Mouse (Mus musculus) cerebellum, adult (tissue): Measurements from ENCODE around the gene Mtif3.
"Not testable (repeated sequence)": the region's sequence is repeated elsewhere in the genome, so short reads cannot be mapped to it uniquely, and the experiment has no call there.

Experiments
- ATAC-seq: cut with Nextera tagmentation; 2 replicates; pipeline ENCODE4 v1.9.2; 2017; ENCODE audit warnings: mild to moderate bottlenecking, moderate library complexity, mixed read lengths; ENCODE audit not compliant: insufficient number of reproducible peaks, low FRiP score, low TSS enrichment

Gene Mtif3

DNA sequence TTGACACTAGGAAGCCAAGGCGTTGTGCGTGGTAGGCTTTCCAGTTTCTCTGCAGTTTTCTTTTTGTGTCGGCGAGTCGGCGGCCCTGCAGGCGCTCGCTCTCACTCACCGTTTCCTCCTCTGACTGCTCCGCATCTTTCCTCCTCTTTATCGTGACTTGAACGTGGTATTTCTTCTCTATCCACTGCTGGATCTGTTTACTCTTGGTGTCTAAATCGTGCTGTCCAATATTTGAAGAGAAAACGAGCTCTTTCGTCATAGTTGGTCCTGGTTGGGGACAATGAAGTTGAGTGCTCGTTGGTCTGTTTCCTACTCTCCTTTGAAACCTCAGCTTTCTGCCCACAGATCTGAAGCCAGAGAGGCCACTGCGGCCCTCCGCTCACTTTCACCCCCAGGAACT, 6.9 kb downstream of the Mtif3 start:
- ATAC-seq, result no peak

DNA sequence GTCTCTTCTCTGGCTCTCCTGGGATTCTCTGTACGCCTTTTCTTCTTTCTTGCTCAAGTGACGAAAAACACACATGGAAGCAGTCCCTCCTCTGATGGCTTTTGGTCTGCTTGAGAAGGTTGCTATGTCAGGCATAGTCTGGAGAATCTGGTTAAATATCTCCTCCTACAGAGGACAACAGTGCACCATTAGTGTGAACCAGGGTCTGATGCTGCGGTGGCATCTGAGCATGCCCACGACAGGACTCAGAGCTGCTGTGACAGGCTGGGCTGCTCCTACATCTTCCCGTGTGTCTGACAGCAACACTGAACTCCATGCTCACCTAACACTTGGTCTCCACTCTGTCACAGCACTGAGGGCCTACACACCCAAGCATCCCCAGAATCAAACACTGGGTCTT, 7.9 kb downstream of the Mtif3 start:
- ATAC-seq, result no peak

DNA sequence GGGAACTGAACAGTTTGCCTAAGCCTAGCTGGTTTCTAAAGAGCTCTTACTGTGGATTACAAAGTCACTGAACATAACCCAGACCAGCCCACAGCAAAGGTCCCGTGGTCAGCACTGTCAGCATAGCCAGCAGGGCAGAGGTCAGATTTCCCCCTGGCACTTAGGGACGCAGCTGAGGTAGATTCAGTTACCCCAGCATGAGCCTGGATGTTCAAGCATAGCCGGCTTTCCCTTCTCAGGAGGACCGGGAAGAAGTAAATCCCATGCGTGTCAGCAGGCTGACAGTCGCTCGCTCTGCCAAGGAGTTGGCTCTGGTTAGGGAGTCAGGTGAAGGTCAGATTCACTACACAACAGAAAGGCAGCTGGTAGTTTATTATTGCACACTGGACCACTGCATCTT, 9.0 kb downstream of the Mtif3 start:
- no peak for ATAC-seq

DNA sequence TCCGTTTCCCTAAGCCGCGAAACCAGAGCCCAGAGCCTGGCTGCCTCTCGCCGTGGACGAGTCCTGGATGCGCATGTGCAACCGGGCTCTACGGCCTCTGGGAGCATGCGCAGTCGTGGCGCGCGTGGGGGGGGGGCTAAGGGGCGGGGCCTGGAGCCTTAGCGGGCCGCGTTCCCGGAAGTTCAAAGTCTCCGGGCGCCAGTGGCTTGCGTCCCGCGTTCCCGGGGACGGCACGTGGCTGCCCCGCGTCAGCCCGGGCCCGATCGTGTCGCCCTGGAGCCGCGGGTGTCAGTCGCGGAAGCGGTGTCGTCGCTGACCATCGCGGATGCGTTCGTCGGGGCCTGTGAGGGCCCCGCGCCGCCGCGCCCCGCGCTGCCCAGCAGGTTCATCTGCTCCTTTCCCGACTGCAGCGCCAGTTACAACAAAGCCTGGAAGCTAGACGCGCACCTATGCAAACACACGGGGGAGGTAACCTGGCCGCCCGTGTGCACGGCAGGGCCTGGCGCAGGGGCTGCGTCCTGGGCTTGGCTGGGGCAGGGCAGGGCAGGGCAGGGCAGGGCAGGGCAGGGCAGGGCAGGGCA, 15.0 kb downstream of the Mtif3 start, which contains the start of gene Gtf3a:
Gene Gtf3a (plus strand): TSS at position 150 of the 581 bp plus-strand sequence.
- ATAC-seq, result peak; percentile 90

DNA sequence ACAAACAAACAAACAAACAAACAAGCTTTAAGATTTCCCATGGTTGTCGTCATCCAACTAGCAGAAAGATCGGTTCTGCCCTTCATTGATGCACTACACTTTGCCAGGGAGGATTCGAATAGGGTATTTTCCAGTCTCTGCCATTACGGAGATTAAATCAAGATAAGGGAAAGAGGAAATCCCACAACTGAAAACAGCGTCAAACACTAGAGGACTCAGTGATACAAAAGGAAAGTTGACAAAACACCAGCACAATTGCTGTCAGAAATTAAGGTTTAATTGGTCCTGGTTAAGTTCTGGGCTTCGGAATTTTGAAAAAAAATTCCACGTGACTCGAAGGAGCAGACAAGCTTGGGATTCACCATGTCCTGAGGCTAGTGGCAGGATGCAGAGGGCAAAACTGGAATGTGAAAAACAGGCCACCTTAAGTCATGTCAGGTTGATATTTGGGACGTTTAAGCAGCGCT, 15.5 kb downstream of the Mtif3 start:
- no peak; the same call in 1 of the 2 replicates for ATAC-seq

DNA sequence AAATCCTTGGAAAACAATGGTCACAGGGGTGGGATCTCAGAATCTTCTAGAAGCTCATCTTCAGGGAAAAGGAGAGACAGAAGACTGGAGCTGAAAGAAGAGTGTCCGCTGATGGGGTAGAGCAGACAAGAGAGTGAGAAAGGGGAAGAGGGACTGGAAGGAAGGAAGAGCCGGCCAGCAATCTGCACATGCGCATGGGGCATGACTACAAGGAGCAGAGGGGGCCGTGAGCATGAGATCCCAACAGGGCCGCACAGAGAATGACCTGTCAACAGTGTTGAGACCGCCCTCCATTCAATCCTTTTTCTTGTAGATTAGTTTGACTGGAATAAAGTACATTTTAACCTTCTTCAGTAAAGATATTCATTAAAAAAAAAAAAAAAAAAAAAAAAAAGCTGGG, 16.1 kb downstream of the Mtif3 start:
- no peak for ATAC-seq

DNA sequence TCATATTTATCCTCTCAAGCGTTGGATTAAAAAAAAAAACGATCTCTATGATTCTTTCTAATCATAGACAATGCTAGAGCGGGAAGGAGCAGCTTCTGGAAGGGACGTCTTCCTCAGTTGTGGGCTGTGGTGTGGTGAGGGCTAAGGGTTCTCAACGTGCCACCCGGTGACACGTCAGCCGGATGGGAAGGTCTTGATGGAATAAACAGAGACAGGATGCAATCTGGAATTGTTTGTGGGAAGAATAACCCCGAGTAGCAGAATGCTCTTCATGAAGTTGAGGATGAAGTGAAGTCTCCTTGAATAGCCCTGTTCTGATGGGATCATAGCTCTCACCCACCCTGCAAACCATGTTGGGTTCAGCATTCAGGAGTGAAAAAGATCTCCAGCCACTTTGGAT, 16.9 kb downstream of the Mtif3 start:
- ATAC-seq, result no peak

DNA sequence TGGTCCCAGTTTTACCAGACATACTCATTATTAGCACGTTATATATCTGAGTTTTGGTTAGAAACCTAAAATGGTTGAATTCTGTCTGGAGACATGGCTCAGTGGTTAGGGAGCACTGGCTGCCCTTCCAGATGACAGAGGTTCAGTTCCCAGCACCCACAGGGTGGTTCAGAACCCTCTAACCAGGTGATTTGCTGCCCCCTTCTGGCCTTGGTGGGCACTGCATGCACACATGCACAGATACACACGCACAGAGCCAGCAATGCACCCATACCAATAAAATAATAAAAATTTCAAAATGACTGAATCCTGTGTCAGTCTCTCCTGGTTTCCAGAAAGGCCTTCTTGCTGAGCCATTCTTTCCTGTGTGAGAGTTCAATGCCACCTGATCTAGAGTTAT, 19.0 kb downstream of the Mtif3 start:
- ATAC-seq, result no peak

DNA sequence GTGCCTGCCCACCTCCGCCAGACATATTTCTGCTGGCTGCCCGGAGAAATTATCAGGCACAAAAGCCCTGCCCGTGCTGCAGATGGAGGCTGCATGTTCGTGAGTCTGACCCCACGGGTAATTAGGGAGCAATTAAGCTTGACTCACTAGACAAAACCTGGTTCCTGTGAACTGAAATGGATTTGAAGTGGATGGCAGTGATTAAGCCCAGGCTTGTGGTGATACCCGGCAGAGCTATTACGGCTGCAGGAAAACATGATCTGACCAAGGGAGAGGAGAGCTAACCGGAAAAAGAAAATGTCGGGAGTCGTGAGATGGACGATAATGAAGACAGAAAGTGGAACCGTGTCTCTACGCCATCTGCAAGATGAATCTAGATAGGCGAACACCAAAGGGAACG, 20.6 kb downstream of the Mtif3 start:
- no peak for ATAC-seq

DNA sequence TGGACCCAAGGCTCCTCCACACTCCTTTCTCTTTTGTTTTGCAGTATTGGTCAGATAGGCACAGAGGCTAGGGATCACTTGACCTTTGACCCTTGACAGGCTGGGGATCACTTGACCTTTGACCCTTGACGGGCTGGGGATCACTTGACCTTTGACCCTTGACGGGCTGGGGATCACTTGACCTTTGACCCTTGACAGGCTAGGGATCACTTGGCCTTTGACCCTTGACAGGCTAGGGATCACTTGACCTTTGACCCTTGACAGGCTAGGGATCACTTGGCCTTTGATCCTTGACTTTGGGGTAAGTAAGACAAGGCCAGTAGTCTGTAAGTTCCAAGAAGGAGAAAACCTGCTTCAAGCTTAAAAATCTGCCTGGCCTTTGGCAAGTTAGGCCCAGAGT, 21.7 kb downstream of the Mtif3 start:
- ATAC-seq, result not testable (repeated sequence)

DNA sequence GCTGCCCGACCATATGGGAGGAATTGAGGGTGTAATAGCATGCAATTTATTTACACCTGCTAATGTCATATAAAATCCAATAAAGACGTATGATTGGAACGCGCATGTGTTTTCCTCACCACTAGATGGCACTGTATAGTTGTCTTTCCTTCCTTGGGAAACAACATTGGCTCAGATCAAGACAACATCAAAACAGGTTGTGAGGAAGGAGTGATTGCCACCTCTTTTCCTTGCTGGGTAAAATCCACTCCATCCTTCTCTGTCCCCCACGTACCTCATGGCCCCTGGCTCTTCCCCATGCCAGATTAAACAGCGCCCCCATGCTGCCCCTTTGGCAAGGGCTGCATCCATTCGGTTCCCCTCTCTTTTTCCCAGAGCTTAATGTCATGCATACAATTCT, 23.4 kb downstream of the Mtif3 start:
- no peak; the same call in 1 of the 2 replicates for ATAC-seq

DNA sequence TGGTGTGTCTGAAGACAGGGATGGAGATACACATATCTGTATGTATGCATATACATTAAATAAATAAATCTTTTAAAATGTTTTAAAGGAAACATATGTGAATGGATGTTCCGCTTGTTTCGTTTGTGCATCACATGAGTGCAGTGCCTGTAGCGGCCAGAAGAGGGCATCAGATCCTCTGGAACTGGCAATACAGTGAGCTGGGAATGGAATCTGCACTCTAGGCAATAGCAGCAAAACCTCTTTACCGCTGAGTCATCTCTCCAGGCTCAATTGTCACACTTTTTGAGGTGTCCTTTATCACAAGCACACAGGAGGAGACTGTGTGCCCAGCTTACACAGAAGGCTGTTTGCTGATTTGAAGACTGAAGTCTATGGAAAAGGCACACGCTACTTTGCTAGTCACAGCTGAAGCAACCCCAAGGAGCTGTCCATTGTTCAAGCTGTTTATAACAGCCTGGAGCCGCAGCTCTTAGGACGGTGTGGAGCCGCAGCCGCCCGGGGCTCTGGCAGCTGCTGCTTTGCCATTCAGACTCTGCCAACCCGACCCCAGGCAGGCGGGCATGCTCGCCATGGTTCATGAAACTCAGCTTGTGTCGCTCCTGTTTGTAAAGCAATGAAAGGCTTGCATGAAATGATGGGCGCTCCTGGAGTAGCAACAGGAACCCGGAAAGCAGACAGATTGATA, 24.3 kb downstream of the Mtif3 start:
- ATAC-seq, result no peak

DNA sequence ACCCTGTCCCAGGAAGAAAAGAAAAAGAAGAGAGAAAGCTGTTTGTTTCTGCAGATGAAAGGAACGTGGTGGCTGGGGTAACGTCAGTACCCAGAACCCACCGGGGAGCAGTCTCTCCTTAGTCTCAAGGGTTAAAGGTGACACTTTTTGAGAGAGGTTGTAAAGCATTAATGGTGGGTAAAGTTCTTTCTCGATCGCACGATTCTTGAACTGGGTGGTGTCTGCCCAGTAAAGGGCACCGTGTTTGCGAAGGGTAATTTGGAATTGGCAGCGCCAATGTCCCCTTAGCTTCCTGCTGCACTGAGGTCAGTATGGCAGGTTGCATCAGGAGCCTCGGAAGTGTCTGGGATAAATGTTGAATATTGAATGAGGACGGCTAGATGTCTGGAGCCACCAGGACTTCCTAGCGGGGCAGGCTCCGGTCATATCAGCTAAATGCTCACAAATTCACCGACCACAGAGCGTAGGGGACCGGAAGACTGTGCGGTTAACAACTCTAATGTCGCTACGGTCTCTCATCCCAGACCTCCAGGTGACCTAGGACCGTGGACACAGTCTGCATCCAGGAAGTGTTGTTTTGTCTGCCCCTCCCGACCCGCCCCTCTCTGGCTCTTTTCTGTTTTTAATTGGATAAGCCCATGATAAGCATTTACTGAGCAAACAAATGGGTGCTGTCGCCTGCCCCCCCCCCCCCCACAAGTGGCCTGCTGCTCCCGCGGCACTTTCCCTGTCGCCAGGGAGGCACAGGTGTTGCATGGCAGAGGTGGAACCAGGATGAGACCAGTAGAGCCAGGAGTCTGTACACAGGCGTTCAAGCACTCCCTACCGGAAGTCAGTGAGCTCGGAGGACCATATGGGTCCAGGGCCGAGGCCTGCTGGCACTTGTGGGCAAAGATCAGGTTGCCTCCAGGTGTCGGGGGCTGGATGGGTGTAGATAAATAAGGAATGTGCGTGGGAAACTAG, 25.8 kb downstream of the Mtif3 start:
- ATAC-seq, result no peak

DNA sequence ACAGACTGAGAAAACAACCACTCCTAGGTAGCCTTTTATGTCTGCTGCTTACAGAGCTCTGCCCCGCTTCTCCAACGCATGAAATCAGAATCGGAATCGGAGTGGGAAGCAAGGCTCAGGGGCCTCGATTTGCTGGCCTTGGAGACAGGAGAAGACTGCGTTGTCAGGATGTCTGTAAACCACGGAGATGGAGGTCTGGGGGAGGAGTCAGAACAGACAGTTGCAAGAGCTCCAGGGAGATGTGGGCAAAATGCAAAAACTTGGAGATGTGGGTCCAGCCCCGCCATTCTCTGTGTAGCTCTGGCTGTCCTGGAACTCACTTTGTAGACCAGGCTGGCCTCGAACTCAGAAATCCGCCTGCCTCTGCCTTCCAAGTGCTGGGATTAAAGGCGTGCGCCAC, 30.1 kb downstream of the Mtif3 start:
- ATAC-seq, result no peak

DNA sequence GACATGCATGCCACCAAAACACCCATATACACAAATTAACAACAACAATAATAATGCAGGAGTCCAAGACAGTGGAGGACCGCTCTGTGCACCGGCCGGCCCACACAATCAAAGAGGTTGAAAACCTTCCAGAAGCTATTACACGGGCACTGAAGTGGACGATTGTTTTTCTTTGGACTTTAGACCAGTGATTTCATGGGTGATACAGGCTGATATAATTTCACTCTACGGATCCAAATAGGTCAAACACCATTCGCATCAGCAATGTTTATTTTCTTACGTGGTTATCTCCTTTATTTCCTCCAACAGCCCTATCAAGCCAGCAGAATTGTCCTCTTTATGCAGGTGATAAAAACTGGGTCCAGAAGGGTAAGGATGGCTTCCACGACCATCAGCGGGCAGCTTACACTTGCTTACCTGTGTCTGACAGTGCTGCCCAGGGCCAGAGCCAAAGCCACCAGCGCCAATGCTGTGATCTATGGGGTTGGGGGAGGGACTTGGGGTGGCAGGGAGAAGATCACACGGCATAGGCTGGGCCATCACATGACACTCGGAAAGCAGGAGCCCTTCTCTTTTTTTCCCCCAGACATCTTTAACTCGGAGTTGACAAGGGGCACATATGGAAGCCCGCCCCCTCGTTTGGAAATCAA, 31.6 kb downstream of the Mtif3 start:
- no peak for ATAC-seq

DNA sequence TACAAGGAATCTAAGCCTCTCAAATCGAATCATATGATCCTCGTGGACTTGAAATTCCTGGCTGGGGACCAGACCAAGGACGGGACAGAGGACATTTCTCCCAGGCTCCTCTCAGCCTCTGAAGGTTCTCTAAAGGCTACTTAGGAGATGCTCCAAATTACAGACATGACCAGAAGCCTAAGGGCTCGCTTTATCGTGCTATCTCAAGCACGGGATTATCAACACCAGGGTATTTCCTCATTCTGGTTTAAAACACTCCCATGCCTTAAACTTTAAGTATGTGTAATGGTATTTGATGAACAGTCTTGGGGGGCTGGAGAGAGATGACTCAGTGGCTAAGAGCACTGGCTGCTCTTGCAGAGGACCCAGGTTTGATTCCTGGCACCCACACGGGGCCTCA, 32.2 kb downstream of the Mtif3 start:
- ATAC-seq, result no peak

DNA sequence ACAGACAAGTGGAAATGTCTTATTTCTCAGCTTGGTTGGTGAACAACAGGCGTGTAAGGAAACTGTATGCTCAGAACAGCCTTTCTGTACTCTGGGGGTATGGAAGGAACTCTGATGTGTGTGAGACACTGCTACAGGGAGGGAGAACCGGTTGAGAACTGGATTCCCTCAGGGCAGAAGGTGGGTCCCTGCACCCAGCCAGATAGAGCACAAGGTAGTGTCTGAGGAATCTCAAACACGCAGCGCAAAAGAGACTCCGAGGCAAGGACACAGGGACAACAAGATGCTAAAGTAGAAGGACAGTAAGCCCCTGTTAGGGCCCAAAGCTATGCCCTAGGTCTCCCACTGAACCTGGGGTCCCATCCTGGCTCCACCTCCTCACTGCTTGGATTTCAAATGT, 36.9 kb downstream of the Mtif3 start:
- no peak for ATAC-seq

DNA sequence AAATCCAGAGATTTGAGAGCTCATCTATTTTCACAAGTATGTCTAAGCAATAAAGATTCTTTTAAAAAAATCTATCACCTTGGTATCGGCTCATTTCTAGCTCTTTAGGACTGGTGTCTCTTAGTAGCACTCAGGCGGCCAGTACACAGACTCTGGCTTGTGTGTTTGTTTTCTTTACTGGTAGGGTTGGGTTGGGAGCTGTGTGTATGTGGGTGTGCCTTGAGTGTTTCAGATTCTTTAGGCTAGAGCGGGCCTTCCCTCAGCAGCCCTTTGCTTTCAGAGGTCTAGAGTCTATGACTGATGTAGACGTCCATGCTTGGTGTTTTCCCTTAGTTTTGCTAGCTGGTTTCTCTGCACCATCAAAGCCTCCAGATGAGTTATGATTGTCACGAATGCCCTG, 40.1 kb downstream of the Mtif3 start:
- ATAC-seq, result no peak

DNA sequence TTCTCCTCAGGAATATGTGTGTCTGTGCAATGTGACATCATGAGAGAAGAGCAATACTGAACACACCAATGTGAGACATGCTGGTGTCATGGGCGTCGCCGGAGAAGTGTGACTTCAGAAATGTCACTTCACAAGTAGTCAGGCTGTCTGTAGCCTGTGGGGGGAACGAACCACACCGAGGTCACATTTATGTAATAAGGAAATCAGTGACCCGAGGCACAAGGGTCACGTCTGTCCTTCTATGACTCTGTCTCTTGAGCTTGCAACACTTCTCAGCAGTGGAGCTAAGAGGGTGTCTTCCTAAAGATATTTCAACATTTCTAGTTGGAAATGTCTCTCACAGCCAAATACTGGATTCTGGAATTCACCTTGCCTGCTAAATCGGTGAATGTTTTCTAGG, 42.4 kb downstream of the Mtif3 start:
- ATAC-seq, result no peak

DNA sequence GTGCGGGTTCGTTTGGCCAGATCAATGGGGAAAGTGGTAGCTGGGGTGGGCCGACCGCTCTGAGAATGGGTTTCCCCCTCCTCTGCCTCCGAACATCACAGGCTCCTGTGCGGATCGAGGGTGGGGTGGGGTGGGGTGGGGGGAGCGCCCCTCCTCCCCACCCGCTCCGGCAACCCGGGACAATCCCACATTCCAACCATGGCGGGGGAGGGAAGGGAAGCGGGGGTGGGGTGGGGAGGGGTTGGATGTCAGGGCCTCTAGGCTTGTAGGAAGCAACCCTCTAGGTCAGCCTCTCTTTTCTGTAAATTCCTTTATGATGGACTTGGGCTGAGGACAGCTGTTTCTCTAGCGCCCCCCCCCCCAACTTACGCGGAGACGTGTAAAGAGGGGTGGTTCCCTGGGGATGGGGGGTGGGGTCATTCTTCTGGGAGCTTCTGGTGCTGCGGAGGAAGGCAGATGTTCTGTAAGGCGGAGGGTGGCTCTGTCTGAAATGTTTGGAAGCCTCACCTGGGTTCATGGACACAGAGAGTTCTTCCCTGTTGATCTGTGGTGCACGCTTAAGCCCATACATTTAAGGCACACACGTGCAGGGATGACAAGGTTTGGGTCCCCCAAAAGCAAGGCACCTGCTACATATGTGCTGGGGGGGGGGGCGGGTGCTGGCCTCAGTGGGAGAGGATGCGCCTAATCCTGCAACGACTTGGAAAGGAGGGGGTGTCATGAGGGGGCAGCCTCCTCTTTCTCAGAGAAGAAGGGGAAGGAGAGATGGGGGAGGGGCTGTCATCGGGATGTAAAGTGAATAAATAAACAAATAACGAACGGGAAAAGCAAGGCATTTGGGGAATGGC, 43.1 kb downstream of the Mtif3 start:
- no peak for ATAC-seq
